Mouse (Mus musculus) cortical plate, adult 2 months (tissue): ENCODE data around the gene Irf2.

Experiments
- CTCF ChIP-seq: fragments of 200-500 bp; IDR thresholded peaks from 2 replicates; pipeline ENCODE4 v1.5.1; 2011; ENCODE audit warnings: mild to moderate bottlenecking, control low read depth, low read length; ENCODE audit not compliant: insufficient read depth; ENCODE audit errors: extremely low read depth
- POLR2A ChIP-seq: fragments of 200-500 bp; IDR thresholded peaks from 2 replicates; pipeline ENCODE4 v1.6.1; 2011; ENCODE audit warnings: mild to moderate bottlenecking, low read length, control low read depth; ENCODE audit not compliant: insufficient read depth; ENCODE audit errors: extremely low read depth

DNA sequence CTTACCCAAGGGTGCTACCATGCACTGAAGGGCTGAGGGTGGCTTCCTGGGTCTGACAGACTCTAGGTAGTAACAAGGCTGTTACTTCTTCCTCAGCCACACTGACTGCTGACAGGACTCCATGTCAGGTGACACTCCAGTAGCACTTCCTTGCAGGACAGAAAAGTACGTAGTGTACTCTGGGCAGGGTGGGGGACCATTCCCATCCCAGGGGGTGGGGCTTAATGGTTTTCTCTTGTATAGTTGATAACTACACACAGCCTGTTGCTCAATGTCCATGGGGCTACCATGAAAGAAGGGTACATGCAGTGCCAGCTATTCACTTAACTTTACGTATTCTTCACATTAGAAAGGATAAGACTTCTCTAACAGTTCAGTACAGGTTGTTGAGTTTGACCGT, 157.2 kb downstream of the Irf2 start:
- TF ChIP-seq POLR2A (no peak), CTCF (no peak)
